Mouse (Mus musculus) hindbrain, embryonic 14.5 days (tissue): Measurements from ENCODE around the gene Dnajb7. TPM values are rescaled to one million over a fixed set of nuclear protein-coding genes. Genes with fewer than 3 reads are reported as not detected.

Experiments
- ATAC-seq: fragments of 200-750 bp; cut with Nextera tagmentation; 2 replicates; pipeline ENCODE4 v1.8.0; 2017; ENCODE audit warnings: moderate number of reproducible peaks, mild to moderate bottlenecking, moderate TSS enrichment, moderate library complexity; ENCODE audit not compliant: low FRiP score
- DNase-seq: peaks from one replicate; pipeline ENCODE4 v3.0.0-alpha.2; 2015; ENCODE audit warnings: low spot score
- H3K27ac ChIP-seq: fragments of 300-500 bp; sonication (generic); 2 replicates; pipeline ENCODE4 v1.5.1; 2014; ENCODE audit warnings: mild to moderate bottlenecking, moderate library complexity
- H3K27me3 ChIP-seq: fragments of 300-500 bp; sonication (generic); 2 replicates; pipeline ENCODE4 v1.6.1; 2014; ENCODE audit warnings: mild to moderate bottlenecking, low read length, mixed read lengths; ENCODE audit not compliant: control insufficient read depth, insufficient read depth
- H3K36me3 ChIP-seq: fragments of 300-500 bp; sonication (generic); replicated peaks from 2 replicates; pipeline ENCODE4 v1.6.1; 2014; ENCODE audit not compliant: control insufficient read depth, insufficient read depth
- H3K4me1 ChIP-seq: fragments of 300-500 bp; sonication (generic); replicated peaks from 2 replicates; pipeline ENCODE4 v1.6.1; 2014; ENCODE audit warnings: antibody characterized with exemption, low read length, mixed read lengths; ENCODE audit not compliant: control insufficient read depth, insufficient read depth
- H3K4me2 ChIP-seq: fragments of 300-500 bp; sonication (generic); replicated peaks from 2 replicates; pipeline ENCODE4 v1.6.1; 2014; ENCODE audit warnings: mild to moderate bottlenecking, moderate library complexity
- H3K4me3 ChIP-seq: fragments of 300-500 bp; sonication (generic); replicated peaks from 2 replicates; pipeline ENCODE4 v1.5.1; 2014; ENCODE audit warnings: mild to moderate bottlenecking, low read length
- H3K9ac ChIP-seq: fragments of 300-500 bp; sonication (generic); 2 replicates; pipeline ENCODE4 v1.6.1; 2014
- H3K9me3 ChIP-seq: fragments of 300-500 bp; sonication (generic); 2 replicates; pipeline ENCODE4 v1.6.1; 2016; ENCODE audit warnings: low read length; ENCODE audit not compliant: control insufficient read depth
- WGBS: fragments of 180-500 bp; shearing (Covaris S2); extraction: QIAGEN DNeasy Blood & Tissue Kit; methylation state at CpG from one replicate; pipeline ENCODE4 v1.1.7; 2014; 5-methylcytosine and 5-hydroxymethylcytosine counted together
- polyA plus RNA-seq: library from polyadenylated mRNA; unstranded; fragments of >200 nt; fragmentation: Nextera tagmentation; extraction: Ambion mirVana; gene quantifications from 2 replicates; pipeline ENCODE4 v1.2.1, GENCODE M21; 2014

The Dnajb7 gene
- polyA plus RNA-seq, 1 experiment from 2014 or later, result 1.1 TPM

DNA sequence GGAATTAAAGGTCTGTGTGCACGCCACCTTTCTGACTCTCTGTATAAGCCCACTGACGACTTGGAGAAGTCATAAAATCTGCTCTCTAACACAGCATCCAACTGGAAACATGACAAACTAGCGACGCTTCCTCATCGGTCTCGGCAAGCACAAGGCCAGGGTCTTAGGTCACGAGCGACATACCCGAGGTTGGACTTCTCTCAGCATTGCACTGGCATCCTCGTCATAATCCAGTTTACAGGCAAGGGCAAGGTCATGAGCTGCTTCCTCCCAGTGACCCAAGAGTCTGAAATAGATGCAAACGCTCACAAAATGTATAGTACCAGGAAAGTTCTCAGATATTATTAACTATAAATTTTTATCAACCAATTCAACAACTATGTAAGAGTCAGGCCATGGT is 33.5 kb downstream of the Dnajb7 start:
- Histone ChIP-seq H3K27me3 (no peaks in the 10 kb centered on the region), H3K9me3 (no peaks in the 10 kb centered on the region), H3K4me2 (no peak overlapping the region), H3K36me3 (peaks cover 86% of the 10 kb centered on the region), H3K27ac (no peak overlapping the region), H3K4me1 (no peaks in the 10 kb centered on the region), H3K4me3 (no peak overlapping the region), H3K9ac (no peak overlapping the region)
- 95% methylated on average over 11 of the region's 11 CpGs for WGBS
- ATAC-seq (no peak), DNase-seq (no peak)

DNA sequence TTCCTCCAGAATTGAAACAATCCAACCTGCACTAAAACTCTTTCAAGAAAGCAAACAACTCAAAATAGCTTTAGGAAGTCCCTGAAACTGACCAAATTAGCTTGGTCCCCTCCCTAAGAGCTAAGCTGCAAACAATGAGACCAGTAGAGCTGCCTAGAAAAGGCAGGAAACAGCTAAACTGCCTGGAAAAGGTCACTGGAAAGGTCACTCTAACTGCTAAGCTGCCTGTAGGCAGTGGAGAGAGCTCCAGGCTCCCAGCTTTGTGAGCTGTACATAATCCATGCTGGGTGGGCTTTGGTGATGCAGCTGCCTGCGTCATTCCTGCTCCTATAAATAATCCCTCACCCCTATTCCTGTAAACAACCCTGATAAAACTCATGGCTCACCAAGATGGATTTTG is 37.7 kb downstream of the Dnajb7 start:
- H3K36me3 ChIP-seq, result peaks cover 95% of the 10 kb centered on the region
- no peak overlapping the region for H3K4me3 ChIP-seq
- ATAC-seq (no peak), DNase-seq (no peak)
- no peaks in the 10 kb centered on the region for H3K4me1 ChIP-seq
- no peak overlapping the region for H3K9ac ChIP-seq
- 75% methylated on average over 1 of the region's 1 CpGs for WGBS
- no peaks in the 10 kb centered on the region for H3K27me3 ChIP-seq
- no peaks in the 10 kb centered on the region for H3K9me3 ChIP-seq
- H3K27ac ChIP-seq, result no peak overlapping the region
- no peak overlapping the region for H3K4me2 ChIP-seq

DNA sequence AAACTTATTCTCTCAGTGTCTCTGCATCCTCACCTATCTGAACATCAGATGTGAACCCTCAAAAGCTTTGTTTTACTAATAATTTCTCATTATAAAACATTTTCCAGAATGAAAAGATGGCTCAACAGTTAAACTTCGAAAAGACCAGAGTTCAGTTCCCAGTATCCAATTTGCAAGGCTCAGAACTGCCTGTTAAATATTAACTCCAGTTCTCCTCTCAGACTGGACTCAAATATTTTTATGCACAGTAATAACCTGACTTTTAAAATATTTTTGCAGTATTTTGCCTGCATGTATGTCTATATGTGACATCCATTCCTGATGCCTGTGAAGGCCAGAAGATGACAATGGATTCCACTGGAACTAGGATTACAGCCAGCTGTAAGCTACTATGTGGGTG is 39.5 kb downstream of the Dnajb7 start:
- H3K9me3 ChIP-seq, result no peaks in the 10 kb centered on the region
- no peaks in the 10 kb centered on the region for H3K4me1 ChIP-seq
- DNase-seq (no peak), ATAC-seq (no peak)
- H3K9ac ChIP-seq, result no peak overlapping the region
- no peaks in the 10 kb centered on the region for H3K27me3 ChIP-seq
- no peak overlapping the region for H3K4me3 ChIP-seq
- 100% methylated on average over 1 of the region's 1 CpGs for WGBS
- H3K36me3 ChIP-seq, result peaks cover 97% of the 10 kb centered on the region
- no peak overlapping the region for H3K27ac ChIP-seq
- H3K4me2 ChIP-seq, result no peak overlapping the region

DNA sequence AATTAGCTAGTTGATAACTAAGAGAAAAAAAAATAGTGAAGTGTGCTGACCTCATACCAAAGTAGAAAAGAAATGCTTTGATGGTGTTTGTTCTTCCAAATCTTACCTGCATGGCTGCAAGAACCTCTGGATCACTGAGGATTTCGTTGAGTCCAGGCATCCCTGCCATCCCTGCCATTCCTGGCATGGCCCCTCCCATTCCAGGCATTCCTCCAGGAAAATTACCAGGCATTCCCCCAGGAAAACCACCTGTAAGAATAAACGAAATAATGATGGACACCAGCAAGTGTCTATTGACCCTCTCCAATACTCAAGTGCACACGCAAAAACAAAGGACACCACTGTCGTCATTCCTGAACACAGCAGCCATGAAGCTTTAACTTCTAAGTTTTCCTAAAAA is 41.9 kb downstream of the Dnajb7 start:
- ATAC-seq, result no peak
- no peak overlapping the region for H3K9ac ChIP-seq
- no peak overlapping the region for H3K4me2 ChIP-seq
- WGBS, result 93% methylated on average over 4 of the region's 4 CpGs
- no peak overlapping the region for H3K27ac ChIP-seq
- peaks cover 89% of the 10 kb centered on the region for H3K36me3 ChIP-seq
- no peak overlapping the region for H3K4me3 ChIP-seq
- H3K4me1 ChIP-seq, result no peaks in the 10 kb centered on the region
- no peaks in the 10 kb centered on the region for H3K9me3 ChIP-seq
- no peak for DNase-seq
- H3K27me3 ChIP-seq, result no peaks in the 10 kb centered on the region

DNA sequence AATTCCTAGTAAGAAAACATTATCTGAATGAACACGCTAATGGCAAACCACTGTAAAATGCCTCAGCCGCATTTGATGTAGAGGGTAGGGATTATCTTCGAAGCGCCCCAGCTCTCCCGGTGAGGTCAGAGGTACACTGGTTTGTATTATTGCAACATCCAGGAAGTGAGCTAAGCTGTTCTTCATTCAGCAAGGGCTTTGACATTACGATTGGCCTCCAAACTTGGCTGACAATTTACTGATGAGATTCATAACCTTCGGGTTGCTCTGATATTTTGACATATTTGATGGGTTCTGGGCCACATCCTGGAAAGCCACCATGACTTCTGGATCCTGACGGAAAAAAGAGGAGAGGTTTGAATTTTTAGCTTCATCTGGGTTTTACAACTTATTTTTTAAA is 42.9 kb downstream of the Dnajb7 start:
- ATAC-seq (no peak), DNase-seq (no peak)
- Histone ChIP-seq H3K27me3 (no peaks in the 10 kb centered on the region), H3K4me3 (no peak overlapping the region), H3K9ac (no peak overlapping the region), H3K36me3 (peaks cover 79% of the 10 kb centered on the region), H3K27ac (no peak overlapping the region), H3K4me1 (0 out of 2 replicates have a peak, but pooled peaks cover under 1% of the 10 kb centered on the region), H3K4me2 (no peak overlapping the region), H3K9me3 (no peaks in the 10 kb centered on the region)
- 97% methylated on average over 8 of the region's 8 CpGs for WGBS

DNA sequence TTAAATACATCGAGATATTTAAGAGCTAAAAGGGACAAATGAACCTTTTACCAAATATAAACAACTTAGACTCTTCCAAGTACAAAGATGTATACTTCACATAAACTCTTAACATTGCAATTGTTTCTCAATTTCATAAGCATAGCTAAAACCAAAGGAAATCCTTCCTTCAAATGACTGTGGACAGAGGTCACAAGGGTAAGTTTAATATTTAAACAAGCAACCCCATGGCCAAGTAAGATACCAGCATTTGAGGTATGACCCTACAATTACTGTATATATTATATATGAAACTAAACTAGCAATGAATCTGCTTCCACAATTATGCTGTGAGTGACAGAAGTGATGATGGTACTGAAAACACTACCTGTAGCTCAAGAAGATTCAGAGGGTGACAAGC is 43.8 kb downstream of the Dnajb7 start:
- H3K4me2 ChIP-seq, result no peak overlapping the region
- H3K4me3 ChIP-seq, result no peak overlapping the region
- no peaks in the 10 kb centered on the region for H3K27me3 ChIP-seq
- no peak overlapping the region for H3K27ac ChIP-seq
- ATAC-seq (no peak), DNase-seq (no peak)
- 93% methylated on average over 1 of the region's 1 CpGs for WGBS
- H3K4me1 ChIP-seq, result peaks cover 10% of the 10 kb centered on the region
- H3K9ac ChIP-seq, result no peak overlapping the region
- H3K36me3 ChIP-seq, result peaks cover 69% of the 10 kb centered on the region
- H3K9me3 ChIP-seq, result no peaks in the 10 kb centered on the region

DNA sequence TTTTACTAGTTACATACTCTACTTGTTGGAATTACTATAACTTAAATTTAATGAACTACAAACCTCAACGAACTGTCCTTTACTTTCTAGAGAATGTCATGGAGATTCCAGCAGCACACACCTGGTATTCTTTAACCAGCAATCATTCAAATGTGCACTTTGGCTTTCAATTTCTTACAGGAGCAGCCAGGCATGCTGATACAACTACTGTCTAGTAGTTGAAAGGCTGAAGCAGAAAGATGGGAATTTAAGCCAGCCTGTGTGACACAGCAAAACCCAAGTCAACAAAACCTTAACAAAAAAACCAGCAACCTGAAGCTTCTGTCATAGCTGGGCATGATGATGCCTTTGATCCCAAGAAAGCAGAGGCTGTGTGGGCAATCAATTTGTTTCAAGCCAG is 45.6 kb downstream of the Dnajb7 start:
- H3K4me1 ChIP-seq, result peaks cover 16% of the 10 kb centered on the region
- no peak for DNase-seq
- H3K4me2 ChIP-seq, result no peak overlapping the region
- no peaks in the 10 kb centered on the region for H3K9me3 ChIP-seq
- H3K9ac ChIP-seq, result no peak overlapping the region
- H3K27ac ChIP-seq, result no peak overlapping the region
- H3K36me3 ChIP-seq, result peaks cover 52% of the 10 kb centered on the region
- no peak for ATAC-seq
- no peak overlapping the region for H3K4me3 ChIP-seq
- WGBS, result 88% methylated on average over 1 of the region's 1 CpGs
- no peaks in the 10 kb centered on the region for H3K27me3 ChIP-seq

DNA sequence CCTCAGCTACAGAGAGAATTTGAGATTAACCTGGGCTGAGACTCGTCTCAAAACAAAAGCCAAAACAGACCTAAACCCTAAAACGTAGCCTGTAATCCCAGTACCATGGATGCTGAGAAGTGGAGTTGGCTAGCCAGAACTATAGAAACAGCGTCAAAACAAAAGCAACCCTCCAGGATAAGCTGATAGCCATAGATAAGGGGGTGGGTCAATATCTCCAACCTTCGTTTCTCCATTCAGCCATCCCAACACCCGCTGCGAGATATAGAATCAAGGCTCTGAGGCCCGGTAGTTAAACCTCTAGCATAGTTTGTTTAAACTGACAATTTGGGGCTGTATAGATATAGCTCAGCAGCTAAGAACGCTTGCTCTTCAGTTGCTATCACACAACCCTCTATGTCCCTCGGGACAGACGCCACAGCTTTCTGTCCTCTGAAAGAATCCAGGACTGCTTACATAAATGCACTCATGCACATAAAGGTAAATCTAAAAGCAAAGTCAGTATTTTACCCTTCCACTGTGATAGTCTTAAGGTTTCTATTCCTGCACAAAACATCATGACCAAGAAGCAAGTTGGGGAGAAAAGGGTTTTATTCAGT is 46.6 kb downstream of the Dnajb7 start:
- DNase-seq, result no peak

DNA sequence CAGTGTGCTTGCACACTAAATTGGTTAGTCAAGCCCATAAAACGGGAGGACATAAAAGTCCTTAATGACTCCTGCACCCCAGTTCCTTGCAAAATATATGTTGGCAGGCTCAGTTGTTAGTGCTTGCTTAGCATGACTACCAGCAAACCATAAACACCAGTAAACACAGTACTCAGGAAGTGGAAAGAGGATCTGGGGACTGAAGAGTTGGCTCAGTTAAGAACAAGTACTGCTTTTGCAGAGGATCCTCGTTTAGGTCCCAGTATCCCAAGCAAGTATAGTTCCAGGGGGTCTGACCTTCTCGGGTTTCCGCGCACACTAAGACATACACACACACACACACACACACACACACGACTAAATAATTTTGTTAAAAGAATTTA is 47.1 kb downstream of the Dnajb7 start:
- Histone ChIP-seq H3K9me3 (no peaks in the 10 kb centered on the region), H3K27ac (peak overlapping the region; percentile 76), H3K27me3 (no peaks in the 10 kb centered on the region), H3K4me1 (peaks cover 21% of the 10 kb centered on the region), H3K36me3 (peaks cover 37% of the 10 kb centered on the region), H3K4me3 (peak overlapping the region; percentile 61), H3K4me2 (peak overlapping the region; percentile 92), H3K9ac (0 out of 2 replicates have a peak overlapping the region, but pooled peaks have one; percentile 8)
- peak; percentile 61 for ATAC-seq
- DNase-seq, result no peak
- WGBS, result 44% methylated on average over 6 of the region's 6 CpGs

More for the DNA sequence above, 46.6 kb downstream of the Dnajb7 start:
- no peak for ATAC-seq
- Histone ChIP-seq H3K4me3 (no peak overlapping the region), H3K9me3 (no peaks in the 10 kb centered on the region), H3K4me1 (peaks cover 21% of the 10 kb centered on the region), H3K36me3 (peaks cover 42% of the 10 kb centered on the region), H3K4me2 (0 out of 2 replicates have a peak overlapping the region, but pooled peaks have one; percentile 92), H3K9ac (no peak overlapping the region), H3K27me3 (no peaks in the 10 kb centered on the region), H3K27ac (no peak overlapping the region)
- WGBS, result 45% methylated on average over 10 of the region's 10 CpGs
